Comparison of ENCODE assay signal across 8 mouse cellular contexts in genomic region chr5:114567075-114567517, GRCm38 (mm10). TPM values are rescaled to one million over a fixed set of nuclear protein-coding genes. Genes with fewer than 3 reads are reported as not detected.
DNase-seq lines count a peak whose midpoint lies in the region; ATAC-seq lines count a peak whose summit lies in the region.

No protein-coding gene starts in this region.

- H3K27me3 ChIP-seq in intestine, embryonic 15.5 days (replicated peaks): no peaks in the 10 kb centered on the region; the same call in 1 of the 2 replicates

- H3K4me1 ChIP-seq in intestine, embryonic 15.5 days (replicated peaks): peaks cover 40% of the 10 kb centered on the region

- intact Hi-C loops in left cerebral cortex, postnatal 14 days (cut with DNase I): loop anchor here (5.0 kb wide), 2 partner anchors 105 to 125 kb away; partner anchors contain the start of genes Mmab and Mvk

- peak; percentile 99 for DNase-seq in adrenal gland, adult 2 months
- DNase-seq in embryo, embryonic 11 days: peak; percentile 98
- DNase-seq in gastrocnemius, postnatal 4 days (ENCODE audit: low spot score in 2 of 2): peak; percentile 96
- DNase-seq in left cerebral cortex, postnatal 14 days (ENCODE audit: low spot score in 2 of 2): peak; percentile 96
- peak; percentile 98 for DNase-seq in mesoderm, embryonic 11.5 days (ENCODE audit: low read depth, low spot score)
- peak; percentile 95 for DNase-seq in right cerebral cortex, postnatal 25 days
- peak; percentile 93 to 97 for DNase-seq in urinary bladder, postnatal 36 days (ENCODE audit: low spot score in 2 of 2)

- WGBS in intestine, embryonic 15.5 days: under 1% methylated on average over 52 of the region's 52 CpGs

- H3K36me3 ChIP-seq in intestine, embryonic 15.5 days: no peaks in the 10 kb centered on the region

- ATAC-seq in intestine, embryonic 15.5 days: peak; percentile 92

- H3K27ac ChIP-seq in intestine, embryonic 15.5 days: peak overlapping the region; percentile 79

- peak overlapping the region; percentile 71 for H3K9ac ChIP-seq in intestine, embryonic 15.5 days

- H3K4me2 ChIP-seq in intestine, embryonic 15.5 days (replicated peaks): peak overlapping the region; percentile 98

- H3K9me3 ChIP-seq in intestine, embryonic 15.5 days: peaks cover 4% of the 10 kb centered on the region; the same call in 1 of the 2 replicates

- H3K4me3 ChIP-seq in intestine, embryonic 15.5 days (replicated peaks): peak overlapping the region; percentile 90

RNA-seq across cellular contexts. Expression of gene Fam222a, which starts 0.7 kb away (rescaled TPM):
- total RNA-seq in adrenal gland, adult 2 months (2021): 10 to 100 TPM; 32.9 to 84.3 TPM
- polyA plus RNA-seq in adrenal gland, adult 2 months (2012; rRNA removed): 68.3 and 72.0 TPM in 2 replicates
- 1 to 10 TPM; 2.2 to 2.5 TPM for total RNA-seq in gastrocnemius, postnatal 4 days (2021)
- polyA plus RNA-seq in intestine, embryonic 15.5 days (2015; fragmentation: Nextera tagmentation; extraction: Ambion mirVana): 5.1 and 6.2 TPM in 2 replicates
- total RNA-seq in left cerebral cortex, postnatal 14 days (2021): 1 to 10 TPM; 8.1 to 9.0 TPM

Comparison
In these comparisons a context has a peak if more than half of its experiments do, and no peak if none do; other contexts are left out.
1. Peak in every context shown above with its lines: DNase-seq, ATAC-seq, H3K4me3 ChIP-seq and H3K27ac ChIP-seq.